Mouse (Mus musculus) embryo, embryonic 11 days (tissue): Measurements from ENCODE around the gene Cacna1i.

Experiments
- DNase-seq: peaks from one replicate; pipeline ENCODE4 v3.0.0-alpha.2; 2015

Cacna1i gene

GRCm38 (mm10) chr15:80286851-80287415, at the start of gene Cacna1i:
Gene Cacna1i (plus strand): TSS chr15:80287238.
- peak; percentile 44 for DNase-seq

GRCm38 (mm10) chr15:80248135-80248534, 38.9 kb upstream of the Cacna1i start:
- no peak for DNase-seq

GRCm38 (mm10) chr15:80248596-80248995, 38.4 kb upstream of the Cacna1i start:
- DNase-seq = no peak

- no peak for DNase-seq
These were observed 37.4 kb upstream of the Cacna1i start for GRCm38 (mm10) chr15:80249672-80250071.

GRCm38 (mm10) chr15:80250586-80250985, 36.5 kb upstream of the Cacna1i start:
- DNase-seq = no peak

- DNase-seq = peak; percentile 52
These were observed 33.5 kb upstream of the Cacna1i start for GRCm38 (mm10) chr15:80253530-80253929.

- peak; percentile 13 for DNase-seq
These were observed 32.8 kb upstream of the Cacna1i start for GRCm38 (mm10) chr15:80254207-80254606.

- peak; percentile 99 for DNase-seq
These were observed 32.0 kb upstream of the Cacna1i start, which contains the start of gene Atf4 for GRCm38 (mm10) chr15:80254847-80255645. Gene Atf4 (plus strand): TSS chr15:80255184.

GRCm38 (mm10) chr15:80255646-80256121, 31.4 kb upstream of the Cacna1i start:
- DNase-seq = peak; percentile 91

GRCm38 (mm10) chr15:80256242-80256641, 30.8 kb upstream of the Cacna1i start:
- peak; percentile 8 for DNase-seq

- no peak for DNase-seq
These were observed 30.1 kb upstream of the Cacna1i start for GRCm38 (mm10) chr15:80256656-80257601.

- DNase-seq = no peak
These were observed 29.3 kb upstream of the Cacna1i start for GRCm38 (mm10) chr15:80257602-80258239.

- DNase-seq = peak; percentile 17
These were observed 28.5 kb upstream of the Cacna1i start for GRCm38 (mm10) chr15:80258240-80259170.

GRCm38 (mm10) chr15:80259406-80260045, 27.5 kb upstream of the Cacna1i start:
- DNase-seq = no peak

- DNase-seq = peak; percentile 84
These were observed 26.4 kb upstream of the Cacna1i start for GRCm38 (mm10) chr15:80260677-80261076.

- no peak for DNase-seq
These were observed 25.9 kb upstream of the Cacna1i start for GRCm38 (mm10) chr15:80261100-80261499.

GRCm38 (mm10) chr15:80263610-80264575, 23.1 kb upstream of the Cacna1i start, which contains the start of gene Rps19bp1:
Gene Rps19bp1 (minus strand): TSS chr15:80264315.
- DNase-seq = peak; percentile 96

- peak; percentile 86 for DNase-seq
These were observed 20.8 kb upstream of the Cacna1i start for GRCm38 (mm10) chr15:80266281-80266680.

GRCm38 (mm10) chr15:80271858-80272396, 15.1 kb upstream of the Cacna1i start:
- DNase-seq = no peak
